ENCODE assay signal across 12 mouse cellular contexts in genomic region chr16:91935726-91936125, GRCm38 (mm10).
DNase-seq lines count a peak whose midpoint lies in the region; ATAC-seq and TF ChIP-seq lines count a peak whose summit lies in the region.
"Had no signal": no experiment of that assay in that cellular context is flagged by ENCODE, and none has a peak within 500 bp of the region (broad histone marks: within the 10 kb centered on the region; RNA-seq: fewer than 3 reads in every experiment).

No protein-coding gene starts in this region.

- no peak for TF ChIP-seq RAD21 in CH12.LX (IDR thresholded peaks at IDR 0.05; ENCODE audit: low read depth, low read length)

- no peaks in the 10 kb centered on the region; the same call in 1 of the 2 replicates for H3K27me3 ChIP-seq in forebrain, embryonic 11.5 days (ENCODE audit: control insufficient read depth, insufficient read depth, low read length)
- H3K27me3 ChIP-seq in forebrain, embryonic 15.5 days, result no peaks in the 10 kb centered on the region
- no peaks in the 10 kb centered on the region for H3K27me3 ChIP-seq in kidney, postnatal 0 days (ENCODE audit: insufficient read depth, low read length)
- no peaks in the 10 kb centered on the region for H3K27me3 ChIP-seq in CH12.LX (replicated peaks)
- no peaks in the 10 kb centered on the region for H3K27me3 ChIP-seq in cerebellum, adult 2 months (ENCODE audit: control insufficient read depth, insufficient read depth, low read length)
- H3K27me3 ChIP-seq: embryonic facial prominence, embryonic 12.5 days; hindbrain, embryonic 12.5 days had no signal

- H3K36me3 ChIP-seq in forebrain, embryonic 11.5 days (ENCODE audit: control insufficient read depth, insufficient read depth, low read length), result no peaks in the 10 kb centered on the region
- H3K36me3 ChIP-seq in forebrain, embryonic 15.5 days, result no peaks in the 10 kb centered on the region
- no peaks in the 10 kb centered on the region for H3K36me3 ChIP-seq in kidney, postnatal 0 days (ENCODE audit: insufficient read depth, low read length)
- H3K36me3 ChIP-seq in CH12.LX (replicated peaks in 1 of 2; ENCODE audit: control insufficient read depth in 1 of 2, insufficient read depth in 1 of 2, low read length in 1 of 2), result no peaks in the 10 kb centered on the region
- H3K36me3 ChIP-seq: embryonic facial prominence, embryonic 12.5 days; hindbrain, embryonic 12.5 days had no signal

- in situ Hi-C loops in CH12.LX (cut with MboI; ENCODE audit: low pct_ligation_motif_present, low pct_unique_long_range_greater_than_20kb, low sequenced_read_pairs), result loop anchor here (5.0 to 10.0 kb wide), 3 partner anchors 242 to 509 kb away; partner anchors contain the start of gene Kcne2

- TF ChIP-seq POLR2A in CH12.LX (IDR thresholded peaks at IDR 0.05; ENCODE audit: low read depth, low read length), result no peak
- no peak for TF ChIP-seq POLR2A in cerebellum, adult 2 months (IDR thresholded peaks at IDR 0.05; ENCODE audit: borderline replicate concordance, insufficient read depth, low read length)

- TF ChIP-seq EP300 in CH12.LX (IDR thresholded peaks at IDR 0.05; ENCODE audit: low read length), result no peak

- peaks cover 7% of the 10 kb centered on the region for H3K79me2 ChIP-seq in CH12.LX (replicated peaks; ENCODE audit: control insufficient read depth, extremely low read depth, insufficient read depth, poor library complexity, severe bottlenecking)

- H3K4me3 ChIP-seq in forebrain, embryonic 11.5 days (ENCODE audit: low read depth, low read length), result no peak overlapping the region
- H3K4me3 ChIP-seq in forebrain, embryonic 15.5 days, result no peak overlapping the region
- H3K4me3 ChIP-seq in kidney, postnatal 0 days (replicated peaks; ENCODE audit: low read depth, low read length), result no peak overlapping the region
- no peak overlapping the region for H3K4me3 ChIP-seq in CH12.LX (replicated peaks in 1 of 3; ENCODE audit: low read depth in 2 of 3, low read length in 2 of 3, poor library complexity in 1 of 3)
- no peak overlapping the region for H3K4me3 ChIP-seq in cerebellum, adult 2 months (replicated peaks; ENCODE audit: insufficient read depth, low read depth, low read length)
- H3K4me3 ChIP-seq: embryonic facial prominence, embryonic 12.5 days; heart, adult 2 months; hindbrain, embryonic 12.5 days had no signal

- dilution Hi-C loops in CH12.LX (cut with MboI; ENCODE audit: extremely low pct_ligation_motif_present, extremely low pct_unique_long_range_greater_than_20kb, low sequenced_read_pairs), result no loop called here

- TF ChIP-seq CTCF in kidney, postnatal 0 days (IDR thresholded peaks at IDR 0.05; ENCODE audit: low read depth), result no peak; the same call in 1 of the 2 replicates
- TF ChIP-seq CTCF in CH12.LX (conservative IDR thresholded peaks at IDR 0.05 in 1 of 2, IDR thresholded peaks at IDR 0.05 in 1 of 2; ENCODE audit: low read depth in 2 of 2, low read length in 2 of 2), result no peak; a peak in 1 of 4 replicates
- TF ChIP-seq CTCF in cerebellum, adult 2 months (IDR thresholded peaks at IDR 0.05; ENCODE audit: borderline replicate concordance, insufficient read depth, low read depth, low read length), result no peak

- no peaks in the 10 kb centered on the region for H3K4me1 ChIP-seq in forebrain, embryonic 11.5 days (replicated peaks; ENCODE audit: control insufficient read depth, insufficient read depth, low read length)
- peaks cover 5% of the 10 kb centered on the region for H3K4me1 ChIP-seq in forebrain, embryonic 15.5 days
- H3K4me1 ChIP-seq in kidney, postnatal 0 days (replicated peaks; ENCODE audit: insufficient read depth, low read length), result no peaks in the 10 kb centered on the region
- peaks cover 4 to 21% of the 10 kb centered on the region in 2 experiments; a peak in 2 of 4 replicates for H3K4me1 ChIP-seq in CH12.LX (ENCODE audit: control insufficient read depth in 1 of 2, insufficient read depth in 2 of 2)
- no peaks in the 10 kb centered on the region for H3K4me1 ChIP-seq in cerebellum, adult 2 months (ENCODE audit: control insufficient read depth, insufficient read depth, low read length)

- no peak overlapping the region for H3K27ac ChIP-seq in forebrain, embryonic 11.5 days (ENCODE audit: low read depth, low read length)
- H3K27ac ChIP-seq in forebrain, embryonic 15.5 days (replicated peaks), result no peak overlapping the region
- peak overlapping the region; percentile 60; the same call in 1 of the 2 replicates for H3K27ac ChIP-seq in kidney, postnatal 0 days
- no peak overlapping the region for H3K27ac ChIP-seq in CH12.LX (ENCODE audit: insufficient read depth, low read depth)
- H3K27ac ChIP-seq in cerebellum, adult 2 months (ENCODE audit: insufficient read depth, low read length), result no peak overlapping the region
- H3K27ac ChIP-seq: embryonic facial prominence, embryonic 12.5 days; heart, adult 2 months; hindbrain, embryonic 12.5 days had no signal

- ATAC-seq in forebrain, embryonic 11.5 days (replicated peaks; ENCODE audit: low FRiP score), result no peak
- no peak for ATAC-seq in forebrain, embryonic 15.5 days (replicated peaks)
- ATAC-seq in kidney, postnatal 0 days (replicated peaks; ENCODE audit: low FRiP score, low read depth), result no peak

- H3K9ac ChIP-seq in forebrain, embryonic 11.5 days (ENCODE audit: low read length), result no peak overlapping the region
- no peak overlapping the region for H3K9ac ChIP-seq in forebrain, embryonic 15.5 days (replicated peaks)
- H3K9ac ChIP-seq in kidney, postnatal 0 days (ENCODE audit: low read depth, low read length), result no peak overlapping the region
- no peak overlapping the region for H3K9ac ChIP-seq in CH12.LX (ENCODE audit: insufficient read depth, low read depth)
- H3K9ac ChIP-seq: embryonic facial prominence, embryonic 12.5 days; forebrain, postnatal 0 days; hindbrain, embryonic 12.5 days had no signal

- WGBS in forebrain, embryonic 11.5 days, result 68% methylated on average over 8 of the region's 8 CpGs
- 66% methylated on average over 8 of the region's 8 CpGs for WGBS in forebrain, embryonic 15.5 days
- WGBS in kidney, postnatal 0 days, result 38% methylated on average over 8 of the region's 8 CpGs
- WGBS in cerebellum, adult 2 months, result 60% methylated on average over 8 of the region's 8 CpGs

- peak; percentile 48 for DNase-seq in forebrain, embryonic 11.5 days (ENCODE audit: low spot score)
- DNase-seq in kidney, postnatal 0 days (ENCODE audit: low spot score), result no peak
- no peak for DNase-seq in kidney, adult 18-20 months
- peak; percentile 29 for DNase-seq in CH12.LX (ENCODE audit: extremely low read depth)
- peak; percentile 49 for DNase-seq in induced T-regulatory cell, adult 2 months (ENCODE audit: low read depth)
- DNase-seq in cerebellum, adult 2 months, result no peak
- DNase-seq in frontal cortex, postnatal 25 days (ENCODE audit: low spot score in 2 of 2), result no peak

- H3K4me2 ChIP-seq in forebrain, embryonic 11.5 days (ENCODE audit: low read depth, low read length, severe bottlenecking), result no peak overlapping the region
- H3K4me2 ChIP-seq in forebrain, embryonic 15.5 days (replicated peaks), result no peak overlapping the region
- H3K4me2 ChIP-seq in kidney, postnatal 0 days (ENCODE audit: low read length), result no peak overlapping the region
- H3K4me2 ChIP-seq in CH12.LX (ENCODE audit: insufficient read depth, low read depth, poor library complexity, severe bottlenecking), result no peak overlapping the region
- H3K4me2 ChIP-seq: embryonic facial prominence, embryonic 12.5 days; hindbrain, embryonic 12.5 days had no signal

- H3K9me3 ChIP-seq in forebrain, embryonic 11.5 days (ENCODE audit: control insufficient read depth, low read length), result no peaks in the 10 kb centered on the region
- H3K9me3 ChIP-seq in forebrain, embryonic 15.5 days, result no peaks in the 10 kb centered on the region
- H3K9me3 ChIP-seq in kidney, postnatal 0 days (replicated peaks; ENCODE audit: low read length), result no peaks in the 10 kb centered on the region
- H3K9me3 ChIP-seq in CH12.LX (replicated peaks; ENCODE audit: low read length), result no peaks in the 10 kb centered on the region
- H3K9me3 ChIP-seq: embryonic facial prominence, embryonic 12.5 days; hindbrain, embryonic 12.5 days had no signal

TF ChIP-seq in CH12.LX, 34 proteins besides CTCF, POLR2A, EP300 and RAD21:
- TF ChIP-seq ELF1 (IDR thresholded peaks at IDR 0.05; ENCODE audit: low read depth, low read length) (no peak), MYC (IDR thresholded peaks at IDR 0.05; ENCODE audit: low read depth, low read length) (no peak), PAX5 (IDR thresholded peaks at IDR 0.05; ENCODE audit: low read length) (no peak), CHD1 (IDR thresholded peaks at IDR 0.05; ENCODE audit: low read depth, low read length) (no peak), HCFC1 (IDR thresholded peaks at IDR 0.05; ENCODE audit: low read depth, low read length) (no peak; the same call in 1 of the 2 replicates)

Comparison
In these comparisons a context has a peak if more than half of its experiments do, and no peak if none do; other contexts are left out.
1. DNase-seq: peak in forebrain, embryonic 11.5 days (single experiment), CH12.LX (single experiment) and induced T-regulatory cell, adult 2 months (single experiment); none in kidney, postnatal 0 days (single experiment), kidney, adult 18-20 months (single experiment), cerebellum, adult 2 months (0 of 2) and frontal cortex, postnatal 25 days (0 of 2).